ENCODE assay signal across 31 mouse cellular contexts in genomic region chr6:146291036-146291435, GRCm38 (mm10).
"Had no signal": no experiment of that assay in that cellular context is flagged by ENCODE, and none has a peak within 500 bp of the region (broad histone marks: within the 10 kb centered on the region; RNA-seq: fewer than 3 reads in every experiment).

No protein-coding gene starts in this region.

- H3K4me2 ChIP-seq: limb, embryonic 12.5 days; limb, embryonic 13.5 days; limb, embryonic 15.5 days; liver, embryonic 11.5 days; liver, embryonic 12.5 days; liver, embryonic 13.5 days; liver, embryonic 15.5 days; lung, embryonic 14.5 days; lung, embryonic 15.5 days; midbrain, embryonic 12.5 days; midbrain, embryonic 13.5 days; midbrain, embryonic 15.5 days; neural tube, embryonic 12.5 days had no signal

- DNase-seq: left cerebral cortex, postnatal 4 days; liver; liver, embryonic 13.5 days; liver, postnatal 0 days; lung, adult 18-20 months; lung, adult 2 months; lung, embryonic 14.5 days; lung, postnatal 10 days; lung, postnatal 14 days; lung, postnatal 36 days; lung, postnatal 4 days; midbrain, embryonic 14.5 days had no signal

- ATAC-seq: liver, embryonic 12.5 days; liver, postnatal 0 days; lung, postnatal 0 days; midbrain, embryonic 13.5 days; midbrain, embryonic 15.5 days had no signal

- H3K9me3 ChIP-seq: limb, embryonic 10.5 days; limb, embryonic 15.5 days; liver, embryonic 12.5 days; liver, embryonic 13.5 days; liver, embryonic 15.5 days; lung, embryonic 15.5 days; midbrain, embryonic 12.5 days; midbrain, embryonic 13.5 days; midbrain, embryonic 15.5 days had no signal

- H3K27ac ChIP-seq: left cerebral cortex, adult 2 months; limb, embryonic 10.5 days; limb, embryonic 12.5 days; limb, embryonic 13.5 days; limb, embryonic 15.5 days; liver, embryonic 12.5 days; liver, embryonic 13.5 days; liver, embryonic 14.5 days; liver, embryonic 15.5 days; lung, embryonic 15.5 days; macrophage; midbrain, embryonic 10.5 days; midbrain, embryonic 12.5 days; midbrain, embryonic 13.5 days; midbrain, embryonic 15.5 days; neural tube, embryonic 12.5 days had no signal

- H3K9ac ChIP-seq: limb, embryonic 12.5 days; limb, embryonic 13.5 days; limb, embryonic 15.5 days; liver, embryonic 12.5 days; liver, embryonic 13.5 days; liver, embryonic 14.5 days; liver, embryonic 15.5 days; liver, postnatal 0 days; lung, embryonic 14.5 days; lung, embryonic 15.5 days; midbrain, embryonic 12.5 days; midbrain, embryonic 13.5 days; midbrain, embryonic 15.5 days; neural tube, embryonic 12.5 days had no signal

- H3K4me3 ChIP-seq: left cerebral cortex, adult 2 months; limb, embryonic 10.5 days; limb, embryonic 12.5 days; limb, embryonic 13.5 days; limb, embryonic 15.5 days; liver, embryonic 12.5 days; liver, embryonic 13.5 days; liver, embryonic 15.5 days; lung, embryonic 15.5 days; megakaryocyte, embryonic 14.5 days; midbrain, embryonic 10.5 days; midbrain, embryonic 12.5 days; midbrain, embryonic 13.5 days; midbrain, embryonic 15.5 days; myocyte; neural tube, embryonic 12.5 days had no signal

- H3K27me3 ChIP-seq: limb, embryonic 12.5 days; limb, embryonic 13.5 days; limb, embryonic 15.5 days; liver, embryonic 12.5 days; liver, embryonic 13.5 days; liver, embryonic 15.5 days; lung, embryonic 15.5 days; megakaryocyte, embryonic 14.5 days; midbrain, embryonic 12.5 days; midbrain, embryonic 13.5 days; midbrain, embryonic 15.5 days; neural tube, embryonic 12.5 days had no signal

- H3K4me1 ChIP-seq: limb, embryonic 13.5 days; liver, embryonic 12.5 days; liver, embryonic 13.5 days; liver, embryonic 15.5 days; lung, embryonic 15.5 days; megakaryocyte, embryonic 14.5 days; midbrain, embryonic 10.5 days; midbrain, embryonic 12.5 days; midbrain, embryonic 13.5 days; midbrain, embryonic 15.5 days had no signal

- H3K36me3 ChIP-seq: limb, embryonic 10.5 days; limb, embryonic 12.5 days; limb, embryonic 13.5 days; limb, embryonic 15.5 days; liver, embryonic 12.5 days; liver, embryonic 13.5 days; liver, embryonic 15.5 days; lung, embryonic 15.5 days; midbrain, embryonic 10.5 days; midbrain, embryonic 12.5 days; midbrain, embryonic 13.5 days; midbrain, embryonic 15.5 days; neural tube, embryonic 12.5 days had no signal
